Mouse (Mus musculus) mesoderm, embryonic 11.5 days (tissue): ENCODE measurements around the gene Mrps27.
"Not testable (repeated sequence)": the region's sequence is repeated elsewhere in the genome, so short reads cannot be mapped to it uniquely, and the experiment has no call there.

Experiments
- DNase-seq: peaks from one replicate; pipeline ENCODE4 v3.0.0-alpha.2; 2012; ENCODE audit warnings: low read depth, low spot score

Gene Mrps27

DNA sequence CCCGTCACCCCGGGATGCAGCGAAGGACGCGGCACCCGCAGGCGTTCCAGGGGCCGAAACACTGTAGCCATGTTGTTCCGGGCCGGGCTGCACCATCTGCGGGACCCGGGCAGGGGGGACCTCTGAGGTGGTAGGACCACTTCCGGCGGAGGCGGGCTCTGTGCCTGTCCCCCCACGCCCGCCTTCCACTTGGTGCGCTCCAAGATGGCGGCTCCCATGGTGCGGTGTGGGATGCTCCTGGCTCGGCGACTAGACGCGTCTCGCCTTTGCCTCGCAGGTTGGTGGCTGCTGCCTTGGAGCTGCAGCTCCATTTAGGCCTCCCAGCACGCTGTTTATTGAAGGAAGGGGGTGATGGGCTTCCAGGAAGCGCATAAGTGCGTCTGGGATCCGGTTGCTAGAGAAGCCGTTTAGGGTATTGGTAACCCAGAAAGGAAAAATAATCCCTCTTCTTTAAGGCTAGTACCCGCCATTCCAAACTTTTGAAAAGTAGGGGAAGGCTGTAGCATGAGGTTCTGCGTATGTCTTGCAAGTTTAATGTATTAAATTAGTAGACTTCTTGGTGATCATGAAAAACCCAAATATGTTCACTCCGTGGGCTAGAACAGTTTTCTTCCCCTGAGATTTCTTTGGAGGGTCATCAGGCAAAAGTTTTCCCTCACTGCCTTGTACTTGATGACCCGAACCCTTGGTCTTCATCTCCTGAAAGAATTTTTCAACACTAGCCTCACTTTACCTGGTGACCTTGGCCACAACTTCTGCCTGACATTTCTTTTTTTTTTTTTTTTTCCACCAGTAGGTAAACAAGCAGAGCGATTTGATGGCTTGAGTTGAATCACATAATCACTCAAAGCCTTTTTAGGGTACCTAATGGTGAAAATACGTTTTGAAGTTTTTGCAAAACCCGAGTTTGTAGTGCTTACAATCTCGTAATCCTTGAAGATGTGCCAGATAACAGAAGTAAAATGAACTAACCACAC is at the start of gene Mrps27, which contains the start of gene Ptcd2:
Mrps27 (plus strand) TSS at position 188 of the 977 bp plus-strand sequence.
Ptcd2 (minus strand) TSS at position 107 of the 977 bp plus-strand sequence.
- DNase-seq, result peak; percentile 96

GRCm38 (mm10) chr13:99299921-99300320 is 44.7 kb upstream of the Mrps27 start:
- DNase-seq, result no peak

DNA sequence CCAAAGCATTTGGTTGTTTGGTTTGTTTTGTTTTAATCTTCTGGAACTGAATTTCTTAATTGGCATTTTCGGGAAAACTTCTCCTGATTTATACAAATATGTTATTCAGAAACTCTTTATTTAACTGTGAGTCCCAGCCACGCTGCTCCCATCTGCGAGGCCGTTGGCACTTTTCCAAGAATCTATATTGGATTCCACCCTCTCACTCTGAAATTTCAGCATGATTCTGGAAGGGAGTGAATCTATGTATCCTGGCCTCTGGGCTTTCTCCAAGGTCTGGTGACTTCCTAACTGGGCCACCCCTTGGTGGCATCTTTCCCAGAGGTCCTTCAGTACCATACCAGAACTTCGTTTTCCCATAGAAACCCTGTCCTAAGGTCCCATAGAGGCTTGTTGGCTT is 40.7 kb upstream of the Mrps27 start:
- no peak for DNase-seq

DNA sequence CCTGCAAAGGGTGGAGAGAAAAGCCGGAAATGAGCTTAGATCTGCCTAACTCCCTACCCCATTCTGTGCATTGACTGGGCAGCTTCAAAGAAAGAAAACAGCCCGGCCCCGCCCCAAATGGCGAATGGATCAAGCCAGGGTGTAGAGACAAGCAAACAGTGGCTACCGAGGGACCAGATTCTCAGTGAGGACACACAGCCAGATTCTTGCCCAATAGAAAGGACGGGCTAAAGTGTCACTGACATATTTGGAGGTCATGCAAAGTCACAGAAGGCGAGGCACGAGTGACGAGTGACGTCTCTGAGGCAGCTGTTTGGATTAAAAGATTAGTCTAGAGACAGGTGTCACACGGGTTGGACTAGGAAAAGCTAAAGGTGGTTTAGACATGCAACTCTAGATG is 40.2 kb upstream of the Mrps27 start:
- no peak for DNase-seq

DNA sequence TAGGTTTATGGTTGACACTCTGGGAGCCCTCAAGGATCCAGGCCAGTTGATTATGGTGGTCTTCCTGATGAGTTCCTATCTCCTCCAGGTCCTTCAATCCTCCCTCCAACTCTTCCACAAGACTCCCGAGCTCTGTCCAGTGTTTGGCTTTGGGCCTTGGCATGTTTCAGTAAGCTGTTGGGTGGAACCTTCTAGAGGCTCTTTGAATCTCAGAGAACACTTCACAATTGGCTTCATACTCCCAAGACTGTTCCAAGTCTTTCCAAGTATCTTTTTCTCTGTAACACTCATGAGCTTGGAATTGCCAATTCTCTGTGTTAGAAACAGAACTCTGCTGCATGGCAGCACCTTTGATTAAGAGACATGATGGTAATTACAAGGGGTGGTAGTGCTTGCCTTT is 39.4 kb upstream of the Mrps27 start:
- no peak for DNase-seq

GRCm38 (mm10) chr13:99306164-99306563 is 38.4 kb upstream of the Mrps27 start:
- no peak for DNase-seq

DNA sequence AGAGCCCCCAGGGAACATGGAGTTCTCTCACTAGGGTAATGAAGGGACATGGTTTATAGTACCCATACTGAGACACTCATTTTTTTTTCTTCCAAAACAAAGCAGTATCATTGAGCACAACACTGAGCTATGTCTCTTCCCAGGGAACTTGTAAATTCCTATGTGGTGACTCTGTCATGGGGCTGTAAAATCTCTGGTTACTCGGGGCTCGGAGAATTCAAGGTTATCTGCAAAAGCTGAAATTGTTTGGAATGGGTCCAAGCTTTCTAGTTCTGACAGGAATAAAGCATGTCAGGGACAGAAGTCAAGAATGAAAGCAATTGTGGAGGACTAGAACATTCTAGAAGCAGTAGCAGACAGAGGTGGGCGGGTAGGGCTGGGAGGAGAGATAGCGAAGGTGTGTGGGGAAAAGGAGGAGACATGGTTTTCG is 36.6 kb upstream of the Mrps27 start:
- DNase-seq, result peak; percentile 25

DNA sequence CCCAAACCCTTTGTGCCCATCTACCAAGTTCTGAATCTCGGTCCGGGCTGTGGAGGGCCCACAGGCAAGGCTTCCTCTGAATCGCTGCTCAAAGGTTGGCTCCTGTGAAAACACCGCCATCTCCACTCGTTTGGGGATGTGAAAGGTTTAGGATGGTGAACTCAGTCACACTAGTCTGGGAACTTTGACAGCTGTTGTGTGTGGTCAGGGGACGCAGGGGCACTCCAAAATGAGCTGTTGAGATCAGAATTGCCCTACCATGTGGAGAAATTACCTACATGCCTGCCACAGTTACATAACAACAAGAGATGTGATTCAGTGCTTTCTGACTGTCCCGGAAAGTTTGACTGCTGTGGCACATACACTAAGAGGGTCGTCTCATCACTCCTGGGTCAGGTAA is 36.2 kb upstream of the Mrps27 start:
- DNase-seq, result no peak

DNA sequence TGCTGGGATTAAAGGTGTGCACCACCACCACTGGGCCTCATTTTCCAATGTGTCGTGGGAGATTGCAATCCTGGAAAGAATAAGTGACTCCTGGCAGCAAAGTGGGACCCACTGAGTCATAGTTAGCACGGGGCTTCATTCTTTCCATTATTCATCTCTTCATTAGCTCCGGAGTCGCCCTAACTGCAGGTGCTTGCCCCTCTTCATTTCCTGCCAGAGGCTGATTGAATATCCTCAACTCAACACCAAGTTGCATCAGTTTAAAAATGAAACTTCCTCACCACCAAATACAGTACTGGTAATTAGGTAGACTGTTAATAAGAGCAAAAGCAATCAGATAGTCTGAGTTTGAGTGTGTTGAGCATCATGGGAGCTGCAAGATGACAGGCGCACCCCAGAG is 30.5 kb upstream of the Mrps27 start:
- no peak for DNase-seq

DNA sequence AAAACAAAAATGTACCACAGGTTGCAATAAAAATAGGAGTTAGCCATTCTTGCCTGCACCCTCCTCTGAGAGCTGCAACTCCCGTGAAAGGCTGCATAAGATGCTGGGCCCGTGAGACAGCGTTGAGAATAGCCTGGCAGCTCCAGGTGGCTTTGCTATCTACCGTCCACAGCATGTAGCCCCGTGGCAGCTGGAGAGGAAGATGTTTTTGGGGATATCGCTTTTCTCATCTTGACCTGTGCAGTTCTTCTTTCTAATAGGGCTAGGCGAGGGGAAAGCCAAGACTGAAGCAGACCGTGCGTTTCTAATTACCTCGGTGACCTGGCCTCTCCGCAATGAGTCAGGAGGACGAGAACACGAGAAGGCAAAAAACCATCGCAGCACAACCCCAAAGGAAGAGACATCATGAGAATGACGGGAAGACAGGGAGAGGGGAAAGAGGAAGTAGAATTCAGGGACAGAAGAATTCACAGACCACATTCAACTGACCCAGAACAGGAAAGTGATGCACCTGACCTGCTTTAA is 29.9 kb upstream of the Mrps27 start:
- DNase-seq, result no peak

DNA sequence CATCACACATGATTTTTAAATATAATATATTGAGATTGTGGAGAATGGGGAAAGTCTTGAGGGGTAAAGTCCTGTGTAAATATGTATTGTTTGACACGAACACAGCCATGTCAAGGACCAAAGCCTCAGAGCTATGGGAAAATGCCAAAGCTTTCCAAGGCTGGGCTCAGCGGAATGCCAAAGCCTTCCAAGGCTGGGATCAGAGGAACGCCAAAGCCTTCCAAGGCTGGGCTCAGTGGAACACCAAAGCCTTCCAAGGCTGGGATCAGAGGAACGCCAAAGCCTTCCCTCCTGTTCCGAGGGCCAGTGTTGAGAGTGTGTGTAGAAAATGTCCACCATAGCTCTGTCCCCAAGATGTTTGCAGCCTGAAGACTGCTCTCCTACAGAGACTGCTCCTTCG is 28.2 kb upstream of the Mrps27 start:
- no peak for DNase-seq

GRCm38 (mm10) chr13:99317058-99317457 is 27.5 kb upstream of the Mrps27 start:
- DNase-seq, result peak; percentile 23

- DNase-seq, result no peak
Measured at GRCm38 (mm10) chr13:99320453-99320852, 24.1 kb upstream of the Mrps27 start.

DNA sequence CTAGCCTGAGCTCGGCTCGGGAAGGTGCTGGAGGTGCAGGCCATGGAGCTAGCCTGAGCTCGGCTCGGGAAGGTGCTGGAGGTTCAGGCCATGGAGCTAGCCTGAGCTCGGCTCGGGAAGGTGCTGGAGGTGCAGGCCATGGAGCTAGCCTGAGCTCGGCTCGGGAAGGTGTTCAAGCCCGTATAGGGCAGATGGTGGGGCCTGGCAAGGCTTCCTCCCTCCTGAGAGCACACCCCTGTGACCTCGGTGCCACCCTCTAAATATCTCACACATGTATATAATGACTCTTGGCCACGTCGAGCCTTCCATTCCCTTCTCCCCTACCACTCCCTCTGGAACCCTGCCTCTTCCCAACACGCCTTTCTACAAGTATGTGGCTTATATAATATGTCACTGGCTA is 21.7 kb upstream of the Mrps27 start:
- not testable (repeated sequence) for DNase-seq

- no peak for DNase-seq
Measured at GRCm38 (mm10) chr13:99323632-99324336, 20.8 kb upstream of the Mrps27 start.

- DNase-seq, result not testable (repeated sequence)
Measured at GRCm38 (mm10) chr13:99324337-99324685, 20.3 kb upstream of the Mrps27 start.

GRCm38 (mm10) chr13:99331255-99331654 is 13.3 kb upstream of the Mrps27 start:
- no peak for DNase-seq

DNA sequence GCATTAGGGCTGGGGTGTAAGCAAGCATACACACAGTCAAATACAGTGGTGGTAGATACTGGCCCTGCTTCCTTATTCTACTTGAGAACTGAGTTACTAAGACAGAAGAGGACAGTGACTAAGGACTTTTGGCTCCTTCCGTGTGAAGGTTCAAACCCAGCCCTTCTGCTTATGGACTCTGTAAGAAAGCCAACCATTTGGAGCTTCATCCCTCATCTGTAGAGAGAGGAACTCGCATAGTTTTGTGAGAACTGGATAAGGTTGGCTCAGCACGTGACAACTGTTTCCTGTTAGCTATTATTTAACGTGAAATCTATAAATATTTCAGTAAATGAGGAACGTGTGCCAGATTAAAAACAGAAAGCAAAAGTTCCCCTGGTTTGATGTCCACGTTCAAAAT is 7.1 kb upstream of the Mrps27 start:
- DNase-seq, result no peak

GRCm38 (mm10) chr13:99341504-99341903 is 3.1 kb upstream of the Mrps27 start:
- DNase-seq, result no peak

DNA sequence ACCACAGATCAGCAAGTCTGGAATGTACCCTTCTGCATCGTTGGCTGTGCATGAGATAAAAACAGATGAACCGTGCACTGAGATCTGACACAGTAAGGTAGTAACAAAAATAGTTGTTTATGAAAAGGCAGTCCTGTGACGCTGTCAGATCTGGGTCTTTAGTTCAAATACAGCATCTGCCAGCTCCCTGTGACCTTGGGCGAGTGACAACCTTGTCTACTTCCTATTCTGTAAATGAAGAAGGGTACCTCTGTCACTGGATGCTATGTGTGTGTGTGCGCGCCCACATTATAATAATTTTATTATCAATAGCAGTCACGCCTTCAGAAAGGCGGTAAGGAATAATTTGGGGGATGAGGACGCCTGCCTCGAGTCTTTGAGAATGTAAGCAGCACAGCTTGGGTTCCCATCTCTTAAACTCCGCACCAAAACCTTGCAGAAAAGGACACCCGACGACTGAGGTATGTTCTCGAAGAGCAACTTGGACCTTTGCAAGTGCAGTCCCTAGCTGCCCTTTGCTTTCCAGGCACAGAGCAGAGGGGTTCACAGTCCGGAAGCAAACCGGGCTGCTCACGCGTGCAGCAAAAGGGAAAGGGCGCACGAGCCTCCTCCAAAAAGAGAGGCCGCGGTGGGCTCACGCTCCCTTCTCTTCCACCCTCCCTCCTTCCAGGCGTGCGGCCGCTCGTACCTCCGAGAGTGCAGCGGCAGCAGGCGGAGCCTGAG is 549 bp upstream of the Mrps27 start:
- DNase-seq, result peak; percentile 36

DNA sequence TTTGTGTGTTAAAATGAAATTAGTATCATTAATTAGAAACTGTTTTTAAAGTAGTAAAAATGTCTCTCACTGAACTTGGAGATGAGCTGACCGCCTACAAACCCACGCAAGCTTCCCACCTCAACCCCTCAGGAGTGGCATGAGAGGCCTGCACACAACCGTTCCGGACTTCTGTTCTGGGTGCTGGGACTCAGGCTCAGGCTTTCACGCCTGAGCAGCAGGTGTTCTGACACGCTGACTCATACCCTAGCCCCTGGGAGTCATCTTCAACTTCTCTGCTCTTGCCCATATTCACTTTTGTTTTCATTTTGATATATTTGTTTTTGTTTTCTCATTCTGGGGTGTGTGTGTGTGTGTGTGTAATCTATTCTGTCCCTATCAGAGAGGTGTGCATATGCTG is 5.4 kb downstream of the Mrps27 start:
- no peak for DNase-seq

DNA sequence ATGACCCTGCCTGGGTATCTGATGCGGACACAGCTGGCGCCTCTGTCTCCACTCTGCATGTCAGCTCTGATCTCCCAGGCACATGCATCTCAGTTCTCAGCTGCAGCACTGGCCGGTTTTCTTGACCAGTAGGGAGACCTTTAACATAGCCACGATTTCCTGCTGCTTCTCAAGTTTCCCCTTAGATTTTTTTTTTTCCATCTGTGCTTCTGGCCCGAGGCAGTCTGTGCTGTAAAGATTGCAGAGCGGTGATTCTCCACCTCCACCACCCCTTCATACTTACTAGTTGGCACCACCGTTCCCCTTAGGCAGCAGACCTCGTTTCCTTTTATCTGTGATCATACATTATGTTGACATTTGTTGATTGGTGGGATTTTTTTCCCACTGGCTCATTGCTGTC is 6.6 kb downstream of the Mrps27 start:
- no peak for DNase-seq
